Mouse (Mus musculus): ENCODE data around the gene Ctsm. TPM values are rescaled to one million over a fixed set of nuclear protein-coding genes. Genes with fewer than 3 reads are reported as not detected.
"Not testable (repeated sequence)": the region's sequence is repeated elsewhere in the genome, so short reads cannot be mapped to it uniquely, and the experiment has no call there.

Ctsm gene
- not detected in 2 replicates for polyA plus RNA-seq (2014; fragmentation: Nextera tagmentation; extraction: Ambion mirVana)

GRCm38 (mm10) chr13:61541631-61542030, at the start of gene Ctsm:
Ctsm (minus strand) TSS chr13:61541839.
- H3K27ac ChIP-seq (replicated peaks in 1 of 2; ENCODE audit: control insufficient read depth in 1 of 2, insufficient read depth in 1 of 2, low read depth in 2 of 2, low read length in 2 of 2) = no peak within 1 kb of the TSS
- 62% methylated on average over 4 of the region's 4 CpGs for WGBS
- no peak for ATAC-seq (ENCODE audit: insufficient number of reproducible peaks, insufficient read depth, low FRiP score, low read depth)
- no peaks in the 10 kb centered on the region for H3K36me3 ChIP-seq (ENCODE audit: control insufficient read depth, insufficient read depth, low read length)
- no peak within 1 kb of the TSS for H3K4me2 ChIP-seq (ENCODE audit: low read length)
- H3K4me3 ChIP-seq (ENCODE audit: control insufficient read depth in 1 of 2, insufficient read depth in 1 of 2, low read depth in 1 of 2, low read length in 2 of 2) = no peak within 1 kb of the TSS
- no peaks in the 10 kb centered on the region for H3K4me1 ChIP-seq (ENCODE audit: control insufficient read depth in 2 of 2, insufficient read depth in 2 of 2, low read length in 2 of 2)
- H3K9ac ChIP-seq (ENCODE audit: low read length) = no peak within 1 kb of the TSS
- no peaks in the 10 kb centered on the region for H3K27me3 ChIP-seq (ENCODE audit: control insufficient read depth, insufficient read depth, low read length)
- H3K9me3 ChIP-seq (ENCODE audit: control insufficient read depth, low read length) = peaks cover 18% of the 10 kb centered on the region; the same call in 1 of the 2 replicates

- H3K4me3 ChIP-seq (ENCODE audit: control insufficient read depth in 1 of 2, insufficient read depth in 1 of 2, low read depth in 1 of 2, low read length in 2 of 2) = no peak within 1 kb of the TSS
- no peak for ATAC-seq (ENCODE audit: insufficient number of reproducible peaks, insufficient read depth, low FRiP score, low read depth)
- H3K4me1 ChIP-seq (ENCODE audit: control insufficient read depth in 2 of 2, insufficient read depth in 2 of 2, low read length in 2 of 2) = no peaks in the 10 kb centered on the region
Measured at GRCm38 (mm10) chr13:61570027-61570426, 28.4 kb upstream of the Ctsm start, which contains the start of gene Cts3. Cts3 (minus strand) TSS chr13:61570127.

GRCm38 (mm10) chr13:61568074-61568473, 26.4 kb upstream of the Ctsm start, which contains the start of gene Gm49352:
Gm49352 (minus strand) TSS chr13:61568174.
- not testable (repeated sequence) for H3K4me1 ChIP-seq (ENCODE audit: control insufficient read depth in 2 of 2, insufficient read depth in 2 of 2, low read length in 2 of 2); ATAC-seq (ENCODE audit: insufficient number of reproducible peaks, insufficient read depth, low FRiP score, low read depth); H3K27me3 ChIP-seq (ENCODE audit: control insufficient read depth, insufficient read depth, low read length); H3K36me3 ChIP-seq (ENCODE audit: control insufficient read depth, insufficient read depth, low read length); H3K27ac ChIP-seq (replicated peaks in 1 of 2; ENCODE audit: control insufficient read depth in 1 of 2, insufficient read depth in 1 of 2, low read depth in 2 of 2, low read length in 2 of 2); H3K4me3 ChIP-seq (ENCODE audit: control insufficient read depth in 1 of 2, insufficient read depth in 1 of 2, low read depth in 1 of 2, low read length in 2 of 2); H3K4me2 ChIP-seq (ENCODE audit: low read length); H3K9ac ChIP-seq (ENCODE audit: low read length)
- WGBS = 26% methylated on average over 1 of the region's 1 CpGs
- 0 out of 2 replicates have a peak, but pooled peaks cover 18% of the 10 kb centered on the region for H3K9me3 ChIP-seq (ENCODE audit: control insufficient read depth, low read length)

More at GRCm38 (mm10) chr13:61570027-61570426, 28.4 kb upstream of the Ctsm start, which contains the start of gene Cts3:
- Histone ChIP-seq H3K36me3 (ENCODE audit: control insufficient read depth, insufficient read depth, low read length) (no peaks in the 10 kb centered on the region), H3K27me3 (ENCODE audit: control insufficient read depth, insufficient read depth, low read length) (no peaks in the 10 kb centered on the region), H3K27ac (replicated peaks in 1 of 2; ENCODE audit: control insufficient read depth in 1 of 2, insufficient read depth in 1 of 2, low read depth in 2 of 2, low read length in 2 of 2) (no peak within 1 kb of the TSS), H3K9me3 (ENCODE audit: control insufficient read depth, low read length) (0 out of 2 replicates have a peak, but pooled peaks cover 18% of the 10 kb centered on the region), H3K4me2 (ENCODE audit: low read length) (no peak within 1 kb of the TSS), H3K9ac (ENCODE audit: low read length) (no peak within 1 kb of the TSS)

Other genes with a start within 250 kb of the Ctsm start
- gene Cts7, start 183.6 kb downstream of the Ctsm start, polyA plus RNA-seq (2014; fragmentation: Nextera tagmentation; extraction: Ambion mirVana) = not detected in 2 replicates
- not detected in 2 replicates for gene Gm49352, start 26.3 kb upstream of the Ctsm start, polyA plus RNA-seq (2014; fragmentation: Nextera tagmentation; extraction: Ambion mirVana)
- not detected in 2 replicates for gene Cts3, start 28.3 kb upstream of the Ctsm start, polyA plus RNA-seq (2014; fragmentation: Nextera tagmentation; extraction: Ambion mirVana)